Mouse (Mus musculus) heart, embryonic 11.5 days (tissue): ENCODE measurements at regions not wholly inside any gene's neighbourhood (a gene's known extent, or its start where the extent isn't known, plus 50 kb on each side); places are given as distances from the start of the nearest gene placed in this dataset.

Source experiments
- ATAC-seq: fragments of 200-750 bp; cut with Nextera tagmentation; replicated peaks from 2 replicates; pipeline ENCODE4 v1.8.0; 2017; ENCODE audit warnings: moderate library complexity; ENCODE audit not compliant: insufficient number of reproducible peaks, low FRiP score, low TSS enrichment
- H3K27ac ChIP-seq: fragments of 300-500 bp; sonication (generic); 2 replicates; pipeline ENCODE4 v1.5.1; 2014; ENCODE audit warnings: mild to moderate bottlenecking, low read depth, low read length
- H3K27me3 ChIP-seq: fragments of 300-500 bp; sonication (generic); 2 replicates; pipeline ENCODE4 v1.6.1; 2014; ENCODE audit warnings: mild to moderate bottlenecking, low read length, mixed read lengths; ENCODE audit not compliant: control insufficient read depth, insufficient read depth
- H3K36me3 ChIP-seq: fragments of 300-500 bp; sonication (generic); 2 replicates; pipeline ENCODE4 v1.6.1; 2014; ENCODE audit warnings: mild to moderate bottlenecking, low read length, moderate library complexity, mixed read lengths; ENCODE audit not compliant: control insufficient read depth, insufficient read depth
- H3K4me1 ChIP-seq: fragments of 300-500 bp; sonication (generic); 2 replicates; pipeline ENCODE4 v1.6.1; 2014; ENCODE audit warnings: low read length; ENCODE audit not compliant: control insufficient read depth, insufficient read depth
- H3K4me2 ChIP-seq: fragments of 300-500 bp; sonication (generic); 2 replicates; pipeline ENCODE4 v1.6.1; 2014; ENCODE audit warnings: mild to moderate bottlenecking, moderate library complexity
- H3K4me3 ChIP-seq: fragments of 300-500 bp; sonication (generic); 2 replicates; pipeline ENCODE4 v1.5.1; 2014; ENCODE audit warnings: low read depth, low read length
- H3K9ac ChIP-seq: fragments of 300-500 bp; sonication (generic); 2 replicates; pipeline ENCODE4 v1.6.1; 2014; ENCODE audit warnings: mild to moderate bottlenecking, low read depth, low read length, moderate library complexity
- H3K9me3 ChIP-seq: fragments of 300-500 bp; sonication (generic); replicated peaks from 2 replicates; pipeline ENCODE4 v1.6.1; 2016; ENCODE audit warnings: low read length; ENCODE audit not compliant: control insufficient read depth
- WGBS: fragments of 180-500 bp; shearing (Covaris S2); extraction: QIAGEN DNeasy Blood & Tissue Kit; methylation state at CpG from one replicate; pipeline ENCODE4 v1.1.7; 2014; ENCODE audit not compliant: insufficient replicate concordance; 5-methylcytosine and 5-hydroxymethylcytosine counted together

- no peak overlapping the region for H3K27ac ChIP-seq
- H3K9ac ChIP-seq: no peak overlapping the region
- H3K4me3 ChIP-seq: no peak overlapping the region
- H3K36me3 ChIP-seq: no peaks in the 10 kb centered on the region
- H3K9me3 ChIP-seq: no peaks in the 10 kb centered on the region
- H3K4me2 ChIP-seq: no peak overlapping the region
- ATAC-seq: no peak
- H3K27me3 ChIP-seq: no peaks in the 10 kb centered on the region
- no peaks in the 10 kb centered on the region for H3K4me1 ChIP-seq
- WGBS: 85% methylated on average over 6 of the region's 6 CpGs
Measured at GRCm38 (mm10) chr10:39244061-39244460, 80.5 kb upstream of the Ccn6 start.

DNA sequence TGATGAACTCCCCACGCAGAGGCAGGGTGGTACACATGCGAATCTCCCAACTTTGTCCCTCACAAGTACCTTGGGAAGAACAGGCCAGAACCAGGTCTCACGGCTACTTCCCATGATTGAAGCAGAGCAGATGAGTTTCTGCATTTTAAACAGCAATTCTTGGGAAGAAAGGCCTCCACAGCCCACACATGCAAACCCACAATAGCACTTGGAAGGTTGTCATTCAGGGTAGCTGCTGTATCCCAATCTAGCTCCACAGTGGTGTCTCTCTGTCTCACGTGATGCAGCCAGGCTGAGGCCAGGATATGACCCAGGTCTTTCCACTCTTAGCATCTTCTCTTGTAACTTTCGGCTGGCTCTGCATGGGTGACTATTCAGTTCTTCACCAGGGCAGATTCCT is 78.8 kb upstream of the Ccn6 start:
- Histone ChIP-seq H3K4me3 (no peak overlapping the region), H3K4me1 (no peaks in the 10 kb centered on the region), H3K36me3 (no peaks in the 10 kb centered on the region), H3K27ac (no peak overlapping the region), H3K9me3 (no peaks in the 10 kb centered on the region), H3K27me3 (no peaks in the 10 kb centered on the region), H3K4me2 (no peak overlapping the region), H3K9ac (no peak overlapping the region)
- WGBS: 83% methylated on average over 5 of the region's 5 CpGs
- ATAC-seq: no peak

GRCm38 (mm10) chr10:39241922-39242321 is 78.3 kb upstream of the Ccn6 start:
- no peak for ATAC-seq

DNA sequence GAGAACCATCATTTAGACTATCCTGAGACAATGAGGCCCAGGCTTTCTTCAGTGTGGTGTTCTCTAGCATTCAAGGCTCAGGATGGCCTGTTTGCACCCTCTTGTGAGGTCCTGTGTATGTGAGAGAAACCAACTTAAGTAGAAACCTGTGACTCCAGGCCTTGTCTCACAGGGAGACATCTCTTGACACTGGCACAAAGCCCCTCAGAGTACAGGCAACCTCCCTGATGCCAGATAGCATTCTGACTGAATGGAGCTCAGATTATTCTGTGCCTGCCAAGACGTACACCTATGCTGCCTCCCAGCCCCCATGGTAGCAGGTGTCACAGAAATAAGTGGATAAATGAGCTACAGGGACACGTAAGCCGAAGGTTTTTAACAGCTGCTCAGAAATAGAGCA is 77.9 kb upstream of the Ccn6 start:
- Histone ChIP-seq H3K9ac (no peak overlapping the region), H3K36me3 (no peaks in the 10 kb centered on the region), H3K4me1 (no peaks in the 10 kb centered on the region), H3K4me2 (no peak overlapping the region), H3K9me3 (no peaks in the 10 kb centered on the region), H3K27ac (no peak overlapping the region), H3K4me3 (no peak overlapping the region), H3K27me3 (no peaks in the 10 kb centered on the region)
- WGBS: 77% methylated on average over 3 of the region's 3 CpGs
- ATAC-seq: no peak

More at GRCm38 (mm10) chr10:39241922-39242321, 78.3 kb upstream of the Ccn6 start:
- H3K4me1 ChIP-seq: no peaks in the 10 kb centered on the region
- no peak overlapping the region for H3K9ac ChIP-seq
- H3K9me3 ChIP-seq: no peaks in the 10 kb centered on the region
- H3K4me2 ChIP-seq: no peak overlapping the region
- H3K36me3 ChIP-seq: no peaks in the 10 kb centered on the region
- no peaks in the 10 kb centered on the region for H3K27me3 ChIP-seq
- no peak overlapping the region for H3K27ac ChIP-seq
- H3K4me3 ChIP-seq: no peak overlapping the region
- 78% methylated on average over 6 of the region's 6 CpGs for WGBS

DNA sequence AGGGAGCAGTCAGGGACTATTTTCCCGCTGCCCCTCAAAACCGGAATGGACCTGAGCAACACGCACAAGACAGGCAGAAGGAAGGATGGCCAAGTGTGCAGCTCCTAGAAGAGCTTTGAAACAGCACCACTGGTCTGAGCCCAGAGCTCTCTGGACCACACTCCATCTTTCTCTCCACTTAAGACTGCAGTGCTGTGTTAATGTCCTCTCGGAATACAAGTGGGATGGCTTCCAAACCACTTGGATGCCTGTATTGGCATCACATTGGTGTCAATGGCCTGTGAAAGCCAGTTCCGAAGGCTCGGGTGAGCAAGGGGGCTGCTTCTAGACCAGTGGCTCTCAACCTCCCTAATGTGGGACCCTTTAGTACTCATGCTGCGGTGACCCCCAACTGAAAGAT is 77.4 kb upstream of the Ccn6 start:
- Histone ChIP-seq H3K9me3 (no peaks in the 10 kb centered on the region), H3K27me3 (no peaks in the 10 kb centered on the region), H3K4me1 (no peaks in the 10 kb centered on the region), H3K4me2 (no peak overlapping the region), H3K36me3 (no peaks in the 10 kb centered on the region), H3K9ac (no peak overlapping the region), H3K27ac (no peak overlapping the region), H3K4me3 (no peak overlapping the region)
- ATAC-seq: no peak
- WGBS: 90% methylated on average over 7 of the region's 7 CpGs

- Histone ChIP-seq H3K9me3 (no peaks in the 10 kb centered on the region), H3K4me3 (no peak overlapping the region), H3K9ac (no peak overlapping the region; the same call in 1 of the 2 replicates), H3K36me3 (no peaks in the 10 kb centered on the region), H3K4me2 (peak overlapping the region; percentile 41), H3K4me1 (no peaks in the 10 kb centered on the region), H3K27me3 (no peaks in the 10 kb centered on the region), H3K27ac (no peak overlapping the region)
- 36% methylated on average over 11 of the region's 11 CpGs for WGBS
- no peak for ATAC-seq
Measured at GRCm38 (mm10) chr10:39240178-39240791, 76.7 kb upstream of the Ccn6 start.

- H3K4me3 ChIP-seq: no peak overlapping the region
- no peak overlapping the region for H3K27ac ChIP-seq
- no peak for ATAC-seq
- H3K36me3 ChIP-seq: no peaks in the 10 kb centered on the region
- H3K4me1 ChIP-seq: no peaks in the 10 kb centered on the region
- 15% methylated on average over 17 of the region's 17 CpGs for WGBS
- H3K4me2 ChIP-seq: peak overlapping the region; percentile 41
- no peaks in the 10 kb centered on the region for H3K27me3 ChIP-seq
- H3K9ac ChIP-seq: no peak overlapping the region; the same call in 1 of the 2 replicates
- no peaks in the 10 kb centered on the region for H3K9me3 ChIP-seq
Measured at GRCm38 (mm10) chr10:39239498-39240177, 76.0 kb upstream of the Ccn6 start.

GRCm38 (mm10) chr10:39238596-39238995 is 75.0 kb upstream of the Ccn6 start:
- Histone ChIP-seq H3K4me2 (no peak overlapping the region), H3K27ac (no peak overlapping the region), H3K4me1 (no peaks in the 10 kb centered on the region), H3K27me3 (no peaks in the 10 kb centered on the region), H3K9me3 (no peaks in the 10 kb centered on the region), H3K36me3 (no peaks in the 10 kb centered on the region), H3K9ac (no peak overlapping the region), H3K4me3 (no peak overlapping the region)
- ATAC-seq: no peak
- WGBS: 72% methylated on average over 10 of the region's 10 CpGs

DNA sequence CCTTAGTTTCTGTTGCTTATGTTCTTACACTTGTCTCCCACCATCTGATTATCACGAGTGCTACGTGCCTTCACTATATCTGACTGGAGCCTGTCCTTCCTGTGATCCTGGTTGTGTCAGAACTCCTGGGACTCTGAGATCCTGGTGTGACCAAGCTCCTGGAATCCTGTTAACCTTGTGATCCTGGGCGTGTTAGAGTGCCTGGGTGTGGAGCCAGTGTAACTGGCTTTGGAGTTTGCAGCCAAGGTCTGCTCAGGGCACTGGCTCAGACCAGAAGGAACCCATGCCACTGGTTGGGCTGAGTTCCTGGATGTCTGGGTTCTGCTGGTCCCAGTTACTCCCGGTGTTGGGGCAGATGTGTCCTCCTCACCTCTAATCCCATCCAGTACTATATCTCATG is 74.0 kb upstream of the Ccn6 start:
- no peak overlapping the region for H3K9ac ChIP-seq
- H3K27ac ChIP-seq: no peak overlapping the region
- ATAC-seq: no peak
- H3K4me2 ChIP-seq: no peak overlapping the region
- H3K36me3 ChIP-seq: no peaks in the 10 kb centered on the region
- H3K4me1 ChIP-seq: no peaks in the 10 kb centered on the region
- no peaks in the 10 kb centered on the region for H3K9me3 ChIP-seq
- H3K4me3 ChIP-seq: no peak overlapping the region
- no peaks in the 10 kb centered on the region for H3K27me3 ChIP-seq
- 71% methylated on average over 4 of the region's 4 CpGs for WGBS
